Mouse (Mus musculus) spleen, adult 2 months (tissue): ENCODE results near the gene Car10. TPM values are rescaled to one million over a fixed set of nuclear protein-coding genes. Genes with fewer than 3 reads are reported as not detected.

Source experiments
- DNase-seq, 2 experiments: peaks; one replicate each; pipeline versions ENCODE4 v3.0.0 to v3.0.0-alpha.2; 2012 to 2021; ENCODE audit warnings: low spot score in 2 of 2, low read depth in 1 of 2
- H3K27ac ChIP-seq: fragments of 200-500 bp; 2 replicates; pipeline ENCODE4 v1.5.1; 2012; ENCODE audit warnings: low read length, inconsistent platforms; ENCODE audit not compliant: insufficient read depth
- H3K27me3 ChIP-seq: fragments of 200-500 bp; 2 replicates; pipeline ENCODE4 v1.6.1; 2012; ENCODE audit warnings: mild to moderate bottlenecking, moderate library complexity, low read length, inconsistent platforms; ENCODE audit not compliant: control insufficient read depth, insufficient read depth
- H3K36me3 ChIP-seq: fragments of 200-500 bp; 2 replicates; pipeline ENCODE4 v1.6.1; 2012; ENCODE audit warnings: mild to moderate bottlenecking, low read length, inconsistent platforms; ENCODE audit not compliant: control insufficient read depth, insufficient read depth
- H3K4me1 ChIP-seq: fragments of 200-500 bp; 2 replicates; pipeline ENCODE4 v1.6.1; 2011; ENCODE audit warnings: inconsistent platforms; ENCODE audit not compliant: control insufficient read depth, insufficient read depth, insufficient read length
- H3K4me3 ChIP-seq: fragments of 200-500 bp; 2 replicates; pipeline ENCODE4 v1.5.1; 2011; ENCODE audit warnings: mild to moderate bottlenecking, inconsistent platforms; ENCODE audit not compliant: insufficient read depth, insufficient read length; ENCODE audit errors: extremely low read depth
- CTCF ChIP-seq: fragments of 200-500 bp; IDR thresholded peaks from 2 replicates; pipeline ENCODE4 v1.5.1; 2011; ENCODE audit warnings: mild to moderate bottlenecking, inconsistent platforms; ENCODE audit not compliant: insufficient read depth, insufficient read length, insufficient replicate concordance; ENCODE audit errors: extremely low read depth
- POLR2A ChIP-seq: fragments of 200-500 bp; IDR thresholded peaks from 2 replicates; pipeline ENCODE4 v1.6.1; 2011; ENCODE audit warnings: low read depth, low read length, inconsistent platforms
- WGBS: fragments of 180-500 bp; shearing (Covaris S2); methylation state at CpG from one replicate; pipeline ENCODE4 v1.1.7; 2018; 5-methylcytosine and 5-hydroxymethylcytosine counted together
- polyA plus RNA-seq: library from polyadenylated mRNA; depleted of rRNA; stranded (reverse); fragments of >200 nt; gene quantifications from 2 replicates; pipeline ENCODE4 v1.2.3, GENCODE M21; 2012

The Car10 gene
- polyA plus RNA-seq, 1 experiment, result not detected

DNA sequence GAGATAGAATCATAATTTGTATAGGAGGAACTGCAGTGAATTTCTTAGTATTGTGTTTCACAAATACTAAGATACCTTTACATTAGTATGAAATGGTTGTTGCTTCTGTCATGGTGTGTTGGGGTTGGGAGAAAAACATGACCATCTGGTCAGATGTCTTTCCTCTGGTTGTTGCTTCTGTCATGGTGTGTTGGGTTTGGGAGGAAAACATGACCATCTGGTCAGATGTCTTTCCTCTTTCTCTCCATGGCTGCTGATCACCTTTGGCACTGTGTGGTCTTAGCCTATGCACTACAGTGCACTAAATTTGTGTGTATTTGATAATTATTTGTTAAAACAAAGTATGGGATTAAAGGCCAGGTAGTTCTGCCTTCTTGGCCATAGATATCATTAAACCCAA lies 132.2 kb downstream of the Car10 start:
- H3K36me3 ChIP-seq, result no peaks in the 10 kb centered on the region
- no peak for TF ChIP-seq CTCF
- TF ChIP-seq POLR2A, result no peak
- H3K27me3 ChIP-seq, result no peaks in the 10 kb centered on the region
- no peak overlapping the region; the same call in 1 of the 2 replicates for H3K4me3 ChIP-seq
- no peak overlapping the region for H3K27ac ChIP-seq
- DNase-seq, result no peak
- H3K4me1 ChIP-seq, result no peaks in the 10 kb centered on the region

DNA sequence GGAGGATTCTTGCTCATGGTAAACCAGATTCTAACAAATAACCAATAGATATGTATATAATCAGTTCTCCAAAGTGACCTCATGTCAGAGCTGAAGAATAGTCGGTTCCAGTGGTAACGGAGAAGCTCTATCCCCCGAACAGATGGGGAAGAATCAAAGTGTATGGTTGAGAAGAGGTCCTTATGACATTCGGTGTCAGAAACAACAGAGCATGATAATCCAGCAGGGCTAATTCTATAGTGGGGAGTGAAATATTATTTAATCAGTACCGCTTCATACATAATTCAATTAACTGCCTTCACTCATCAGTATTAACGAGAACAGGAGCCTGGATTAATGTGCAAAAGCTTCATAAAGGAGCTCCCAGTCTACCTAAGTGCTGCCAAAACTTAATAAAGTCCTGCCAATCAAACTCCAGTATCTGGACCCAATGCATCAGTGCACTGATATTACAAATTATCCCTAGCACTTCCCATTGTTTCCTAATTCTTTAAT lies 152.0 kb downstream of the Car10 start:
- no peak for DNase-seq
- Histone ChIP-seq H3K27me3 (no peaks in the 10 kb centered on the region), H3K4me3 (no peak overlapping the region), H3K27ac (no peak overlapping the region), H3K4me1 (no peaks in the 10 kb centered on the region), H3K36me3 (no peaks in the 10 kb centered on the region)
- TF ChIP-seq POLR2A (no peak), CTCF (no peak)
- WGBS, result 86% methylated on average over 6 of the region's 6 CpGs

DNA sequence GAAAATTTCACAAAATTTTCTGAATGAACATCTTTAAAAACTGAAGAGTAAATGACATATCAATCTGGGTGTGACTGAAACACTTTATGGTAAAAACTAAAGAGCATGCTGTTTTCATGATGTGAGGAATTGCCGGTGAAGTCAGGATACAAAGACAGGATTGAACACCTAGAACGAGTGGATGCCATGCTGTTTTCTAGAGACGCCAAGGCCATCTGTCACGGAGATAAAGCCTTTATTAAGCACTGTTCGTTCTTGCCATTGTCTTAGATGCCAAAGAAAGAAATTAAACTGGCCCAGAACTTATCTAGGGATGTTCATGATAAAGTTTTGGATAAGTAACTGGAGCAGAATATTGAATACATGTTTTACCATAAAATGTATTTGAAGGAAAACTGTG lies 153.9 kb downstream of the Car10 start:
- WGBS, result 75% methylated on average over 5 of the region's 5 CpGs

DNA sequence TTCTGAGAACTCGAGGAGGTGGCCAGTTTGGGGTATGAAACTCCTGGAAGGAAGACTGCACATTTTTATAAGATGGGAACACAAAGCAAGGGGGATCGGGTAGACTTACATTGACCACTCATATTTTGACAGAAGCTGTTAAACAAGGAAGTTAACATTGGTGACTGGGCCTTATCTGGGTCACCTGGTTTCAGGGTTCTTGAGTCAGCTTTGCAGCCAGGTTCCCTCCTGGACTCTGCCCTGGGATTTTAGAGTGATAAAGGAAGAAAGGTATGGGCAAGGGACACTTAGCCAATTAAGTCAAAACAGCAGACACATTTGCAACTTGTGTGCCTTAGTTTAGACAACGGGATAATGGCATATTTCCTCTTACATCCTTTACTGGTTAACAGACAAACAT lies 166.2 kb downstream of the Car10 start:
- Histone ChIP-seq H3K27me3 (no peaks in the 10 kb centered on the region), H3K36me3 (no peaks in the 10 kb centered on the region), H3K4me3 (no peak overlapping the region), H3K27ac (no peak overlapping the region), H3K4me1 (no peaks in the 10 kb centered on the region)
- DNase-seq, result no peak
- TF ChIP-seq CTCF (no peak), POLR2A (no peak)
- WGBS, result 54% methylated on average over 3 of the region's 3 CpGs

More for the DNA sequence above, 153.9 kb downstream of the Car10 start:
- Histone ChIP-seq H3K4me1 (no peaks in the 10 kb centered on the region), H3K4me3 (no peak overlapping the region), H3K36me3 (no peaks in the 10 kb centered on the region), H3K27ac (no peak overlapping the region), H3K27me3 (no peaks in the 10 kb centered on the region)
- DNase-seq, result no peak
- no peak for TF ChIP-seq CTCF
- TF ChIP-seq POLR2A, result no peak

DNA sequence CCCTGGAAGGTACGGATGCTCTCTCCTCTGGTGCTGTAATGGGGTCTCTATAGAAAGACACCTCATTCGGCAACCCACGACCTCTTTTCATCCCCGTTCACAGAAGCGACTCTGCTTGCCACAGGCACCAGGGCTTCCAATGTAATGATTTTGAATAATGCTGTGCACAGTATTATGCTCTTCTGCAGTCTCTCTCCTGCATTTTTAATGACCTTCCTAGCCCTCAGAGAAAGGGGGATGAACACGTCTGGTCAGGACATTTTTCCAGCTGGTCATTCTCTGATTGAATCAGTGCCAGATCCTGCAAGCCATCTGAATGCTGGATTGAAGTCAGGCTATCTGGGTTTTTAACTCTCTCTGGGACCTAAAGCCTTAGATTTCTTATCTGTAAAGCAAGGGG lies 174.2 kb downstream of the Car10 start:
- no peak for TF ChIP-seq CTCF
- TF ChIP-seq POLR2A, result no peak
- Histone ChIP-seq H3K4me3 (no peak overlapping the region), H3K27me3 (no peaks in the 10 kb centered on the region), H3K4me1 (no peaks in the 10 kb centered on the region), H3K36me3 (no peaks in the 10 kb centered on the region), H3K27ac (no peak overlapping the region)
- DNase-seq, result no peak
- 82% methylated on average over 6 of the region's 6 CpGs for WGBS

DNA sequence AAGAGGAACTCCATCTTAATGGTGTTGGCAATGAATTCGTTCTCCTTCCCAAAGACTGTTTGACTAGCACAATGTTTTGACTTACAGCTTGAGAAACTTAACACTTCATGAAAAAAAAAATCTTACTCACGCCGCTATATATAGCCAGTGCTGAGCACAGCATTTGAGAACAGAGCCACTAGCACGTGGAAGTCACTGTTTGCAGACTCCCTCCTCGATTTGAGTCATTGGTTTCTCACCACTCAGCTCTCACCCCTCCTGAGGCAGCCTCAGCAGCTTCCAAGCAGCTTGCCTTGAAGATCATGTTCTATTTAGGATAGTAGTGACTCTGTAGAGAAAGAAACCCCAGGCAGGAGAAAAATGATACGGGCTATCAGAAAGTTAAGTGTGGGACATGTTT lies 176.1 kb downstream of the Car10 start:
- no peak for DNase-seq
- H3K4me1 ChIP-seq, result no peaks in the 10 kb centered on the region
- 26% methylated on average over 6 of the region's 6 CpGs for WGBS

DNA sequence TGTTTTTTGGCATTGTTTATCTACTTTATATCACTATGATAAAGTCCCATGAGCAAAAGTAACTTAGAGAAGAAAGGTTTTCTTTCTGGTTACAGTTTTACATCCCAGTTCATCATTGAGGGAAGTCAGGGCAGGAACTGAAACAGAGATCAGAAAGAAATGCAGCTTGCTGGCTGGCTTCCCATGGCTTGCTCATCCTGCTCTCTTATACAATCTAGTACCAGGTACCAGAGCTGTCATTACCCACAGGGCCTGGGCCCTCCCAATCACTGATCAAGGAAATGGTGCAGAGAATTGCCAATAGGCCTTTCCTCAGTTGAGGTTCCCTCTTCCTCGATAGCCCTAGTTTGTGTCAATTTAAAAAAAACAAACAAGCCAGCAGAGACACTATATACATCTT lies 195.8 kb downstream of the Car10 start:
- no peak for DNase-seq
- 70% methylated on average over 1 of the region's 1 CpGs for whole genome bisulfite sequencing

More for the DNA sequence above, 176.1 kb downstream of the Car10 start:
- H3K4me3 ChIP-seq, result no peak overlapping the region
- H3K36me3 ChIP-seq, result no peaks in the 10 kb centered on the region
- H3K27me3 ChIP-seq, result no peaks in the 10 kb centered on the region
- no peak overlapping the region for H3K27ac ChIP-seq
- TF ChIP-seq CTCF, result no peak
- no peak for TF ChIP-seq POLR2A

More for the DNA sequence above, 195.8 kb downstream of the Car10 start:
- Histone ChIP-seq H3K27ac (no peak overlapping the region), H3K4me1 (no peaks in the 10 kb centered on the region), H3K27me3 (no peaks in the 10 kb centered on the region), H3K36me3 (no peaks in the 10 kb centered on the region), H3K4me3 (no peak overlapping the region)
- TF ChIP-seq CTCF, result no peak
